Mouse (Mus musculus): ENCODE measurements around the gene Galntl6. TPM values are rescaled to one million over a fixed set of nuclear protein-coding genes. Genes with fewer than 3 reads are reported as not detected.

Galntl6 gene
- polyA plus RNA-seq, 1 experiment = not detected

- no peaks in the 10 kb centered on the region for H3K27me3 ChIP-seq (ENCODE audit: control insufficient read depth, insufficient read depth, insufficient read length)
- no peak overlapping the region for H3K4me2 ChIP-seq (ENCODE audit: low read depth)
- TF ChIP-seq MYOD1 (IDR thresholded peaks at IDR 0.05; ENCODE audit: control insufficient read depth in 1 of 3, insufficient read length in 2 of 3, low read depth in 2 of 3) (no peak), SRF (IDR thresholded peaks at IDR 0.05; ENCODE audit: control insufficient read depth, insufficient read length, low read depth) (no peak), MYOG (IDR thresholded peaks at IDR 0.05; ENCODE audit: control insufficient read depth in 1 of 3, insufficient read depth in 1 of 3, insufficient read length in 2 of 3, low read depth in 2 of 3) (no peak)
- no peak overlapping the region for H3K4me3 ChIP-seq
- H3K36me3 ChIP-seq (ENCODE audit: control insufficient read depth, insufficient read depth) = no peaks in the 10 kb centered on the region
- H3K79me2 ChIP-seq (ENCODE audit: control insufficient read depth, insufficient read depth) = no peaks in the 10 kb centered on the region
- H3ac ChIP-seq (ENCODE audit: control insufficient read depth, insufficient read length) = no peak overlapping the region
These were observed 1132.9 kb downstream of the Galntl6 start for GRCm38 (mm10) chr8:57779551-57779950.

GRCm38 (mm10) chr8:57777988-57778721, 1134.3 kb downstream of the Galntl6 start:
- no peak overlapping the region for H3K4me3 ChIP-seq
- no peak overlapping the region for H3K4me2 ChIP-seq (ENCODE audit: low read depth)
- H3ac ChIP-seq (ENCODE audit: control insufficient read depth, insufficient read length) = no peak overlapping the region
- TF ChIP-seq CEBPB (IDR thresholded peaks at IDR 0.05; ENCODE audit: insufficient read depth, poor library complexity, severe bottlenecking) (no peak), SRF (IDR thresholded peaks at IDR 0.05; ENCODE audit: control insufficient read depth, insufficient read length, low read depth) (no peak), MAX (IDR thresholded peaks at IDR 0.05; ENCODE audit: low read depth) (no peak), TCF3 (IDR thresholded peaks at IDR 0.05; ENCODE audit: insufficient read length, low read depth) (no peak), MYOG (IDR thresholded peaks at IDR 0.05; ENCODE audit: control insufficient read depth in 1 of 3, insufficient read depth in 1 of 3, insufficient read length in 2 of 3, low read depth in 2 of 3) (no peak), E2F4 (IDR thresholded peaks at IDR 0.05; ENCODE audit: insufficient read depth) (no peak), REST (IDR thresholded peaks at IDR 0.05; ENCODE audit: insufficient read depth, insufficient read length) (no peak), TCF12 (IDR thresholded peaks at IDR 0.05; ENCODE audit: insufficient read depth, poor library complexity, severe bottlenecking) (no peak), POLR2A (IDR thresholded peaks at IDR 0.05; ENCODE audit: insufficient read length, low read depth) (no peak), MYOD1 (IDR thresholded peaks at IDR 0.05; ENCODE audit: control insufficient read depth in 1 of 3, insufficient read length in 2 of 3, low read depth in 2 of 3) (no peak), POLR2AphosphoS2 (IDR thresholded peaks at IDR 0.05; ENCODE audit: insufficient read length, low read depth) (no peak), USF1 (IDR thresholded peaks at IDR 0.05; ENCODE audit: low read depth) (no peak)
- H3K27me3 ChIP-seq (ENCODE audit: control insufficient read depth, insufficient read depth, insufficient read length) = no peaks in the 10 kb centered on the region
- no peaks in the 10 kb centered on the region for H3K79me2 ChIP-seq (ENCODE audit: control insufficient read depth, insufficient read depth)
- H3K36me3 ChIP-seq (ENCODE audit: control insufficient read depth, insufficient read depth) = no peaks in the 10 kb centered on the region

- H3K36me3 ChIP-seq (ENCODE audit: control insufficient read depth, insufficient read depth) = no peaks in the 10 kb centered on the region
- H3K4me3 ChIP-seq = no peak overlapping the region
- TF ChIP-seq TCF3 (IDR thresholded peaks at IDR 0.05; ENCODE audit: insufficient read length, low read depth) = no peak
- TF ChIP-seq POLR2AphosphoS2 (IDR thresholded peaks at IDR 0.05; ENCODE audit: insufficient read length, low read depth) = no peak
- no peak for TF ChIP-seq REST (IDR thresholded peaks at IDR 0.05; ENCODE audit: insufficient read depth, insufficient read length)
- TF ChIP-seq SRF (IDR thresholded peaks at IDR 0.05; ENCODE audit: control insufficient read depth, insufficient read length, low read depth) = no peak
- TF ChIP-seq CEBPB (IDR thresholded peaks at IDR 0.05; ENCODE audit: insufficient read depth, poor library complexity, severe bottlenecking) = no peak
- TF ChIP-seq MAX (IDR thresholded peaks at IDR 0.05; ENCODE audit: low read depth) = no peak
- no peak for TF ChIP-seq USF1 (IDR thresholded peaks at IDR 0.05; ENCODE audit: low read depth)
- TF ChIP-seq POLR2A (IDR thresholded peaks at IDR 0.05; ENCODE audit: insufficient read length, low read depth) = no peak
- no peak for TF ChIP-seq E2F4 (IDR thresholded peaks at IDR 0.05; ENCODE audit: insufficient read depth)
- TF ChIP-seq TCF12 (IDR thresholded peaks at IDR 0.05; ENCODE audit: insufficient read depth, poor library complexity, severe bottlenecking) = no peak
- no peak for TF ChIP-seq MYOD1 (IDR thresholded peaks at IDR 0.05; ENCODE audit: control insufficient read depth in 1 of 3, insufficient read length in 2 of 3, low read depth in 2 of 3)
- no peak for TF ChIP-seq MYOG (IDR thresholded peaks at IDR 0.05; ENCODE audit: control insufficient read depth in 1 of 3, insufficient read depth in 1 of 3, insufficient read length in 2 of 3, low read depth in 2 of 3)
- no peaks in the 10 kb centered on the region for H3K27me3 ChIP-seq (ENCODE audit: control insufficient read depth, insufficient read depth, insufficient read length)
- H3K4me2 ChIP-seq (ENCODE audit: low read depth) = no peak overlapping the region
- no peaks in the 10 kb centered on the region for H3K79me2 ChIP-seq (ENCODE audit: control insufficient read depth, insufficient read depth)
- H3ac ChIP-seq (ENCODE audit: control insufficient read depth, insufficient read length) = no peak overlapping the region
These were observed 1135.7 kb downstream of the Galntl6 start for GRCm38 (mm10) chr8:57776723-57777122.

- Histone ChIP-seq H3K27me3 (ENCODE audit: control insufficient read depth, insufficient read depth, insufficient read length) (no peaks in the 10 kb centered on the region), H3ac (ENCODE audit: control insufficient read depth, insufficient read length) (no peak overlapping the region), H3K79me2 (ENCODE audit: control insufficient read depth, insufficient read depth) (no peaks in the 10 kb centered on the region), H3K4me2 (ENCODE audit: low read depth) (no peak overlapping the region), H3K36me3 (ENCODE audit: control insufficient read depth, insufficient read depth) (no peaks in the 10 kb centered on the region), H3K4me3 (no peak overlapping the region)
- TF ChIP-seq TCF12 (IDR thresholded peaks at IDR 0.05; ENCODE audit: insufficient read depth, poor library complexity, severe bottlenecking) (no peak), POLR2A (IDR thresholded peaks at IDR 0.05; ENCODE audit: insufficient read length, low read depth) (no peak), MYOG (IDR thresholded peaks at IDR 0.05; ENCODE audit: control insufficient read depth in 1 of 3, insufficient read depth in 1 of 3, insufficient read length in 2 of 3, low read depth in 2 of 3) (no peak), REST (IDR thresholded peaks at IDR 0.05; ENCODE audit: insufficient read depth, insufficient read length) (no peak), SRF (IDR thresholded peaks at IDR 0.05; ENCODE audit: control insufficient read depth, insufficient read length, low read depth) (no peak), MAX (IDR thresholded peaks at IDR 0.05; ENCODE audit: low read depth) (no peak), E2F4 (IDR thresholded peaks at IDR 0.05; ENCODE audit: insufficient read depth) (no peak), POLR2AphosphoS2 (IDR thresholded peaks at IDR 0.05; ENCODE audit: insufficient read length, low read depth) (no peak), USF1 (IDR thresholded peaks at IDR 0.05; ENCODE audit: low read depth) (no peak), TCF3 (IDR thresholded peaks at IDR 0.05; ENCODE audit: insufficient read length, low read depth) (no peak), MYOD1 (IDR thresholded peaks at IDR 0.05; ENCODE audit: control insufficient read depth in 1 of 3, insufficient read length in 2 of 3, low read depth in 2 of 3) (no peak), CEBPB (IDR thresholded peaks at IDR 0.05; ENCODE audit: insufficient read depth, poor library complexity, severe bottlenecking) (no peak)
These were observed 1139.6 kb downstream of the Galntl6 start for GRCm38 (mm10) chr8:57772732-57773265.

Measured in myocyte (in vitro differentiated cells).